Mouse (Mus musculus): ENCODE measurements around the gene Bhmt.

DNA sequence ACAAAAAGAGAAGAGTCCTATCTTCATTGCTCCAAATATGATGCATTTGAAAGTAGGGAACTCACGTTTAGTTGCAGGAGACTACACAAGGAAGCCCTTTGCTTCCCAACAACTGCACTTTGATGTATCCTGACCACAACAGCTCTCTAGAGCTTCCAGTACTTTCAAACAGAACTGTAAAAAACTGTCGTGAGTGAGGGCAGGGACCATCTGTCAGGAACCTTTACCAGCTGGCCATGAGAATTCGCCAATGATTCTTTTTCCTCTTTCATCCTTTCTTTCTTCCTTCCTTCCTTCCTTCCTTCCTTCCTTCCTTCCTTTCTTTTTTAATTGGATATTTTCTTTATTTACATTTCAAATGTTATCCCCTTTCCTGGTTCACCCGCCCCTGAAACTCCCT, 68.1 kb downstream of the Bhmt start:
- TF ChIP-seq POLR2A (IDR thresholded peaks at IDR 0.05; ENCODE audit: low read depth, low read length) (no peak), CTCF (conservative IDR thresholded peaks at IDR 0.05; ENCODE audit: insufficient read depth, insufficient read length, low read depth, low read length) (no peak)
